Mouse (Mus musculus) liver, embryonic 12.5 days (tissue): ENCODE measurements around the gene Ano6. TPM values are rescaled to one million over a fixed set of nuclear protein-coding genes. Genes with fewer than 3 reads are reported as not detected.

Experiments used
- ATAC-seq: fragments of 200-750 bp; cut with Nextera tagmentation; 2 replicates; pipeline ENCODE4 v1.8.0; 2017; ENCODE audit warnings: moderate number of reproducible peaks, mild to moderate bottlenecking, moderate library complexity
- H3K27ac ChIP-seq: fragments of 300-500 bp; sonication (generic); 2 replicates; pipeline ENCODE4 v1.5.1; 2016; ENCODE audit warnings: mild to moderate bottlenecking
- H3K27me3 ChIP-seq: fragments of 300-500 bp; sonication (generic); replicated peaks from 2 replicates; pipeline ENCODE4 v1.6.1; 2016; ENCODE audit warnings: mild to moderate bottlenecking, moderate library complexity
- H3K36me3 ChIP-seq: fragments of 300-500 bp; sonication (generic); 2 replicates; pipeline ENCODE4 v1.6.1; 2016; ENCODE audit warnings: mild to moderate bottlenecking, moderate library complexity
- H3K4me1 ChIP-seq: fragments of 300-500 bp; sonication (generic); 2 replicates; pipeline ENCODE4 v1.6.1; 2016
- H3K4me2 ChIP-seq: fragments of 300-500 bp; sonication (generic); 2 replicates; pipeline ENCODE4 v1.6.1; 2016; ENCODE audit warnings: mild to moderate bottlenecking, moderate library complexity
- H3K4me3 ChIP-seq: fragments of 300-500 bp; sonication (generic); 2 replicates; pipeline ENCODE4 v1.5.1; 2016; ENCODE audit warnings: mild to moderate bottlenecking, moderate library complexity
- H3K9ac ChIP-seq: fragments of 300-500 bp; sonication (generic); 2 replicates; pipeline ENCODE4 v1.6.1; 2016; ENCODE audit warnings: mild to moderate bottlenecking, moderate library complexity
- H3K9me3 ChIP-seq: fragments of 300-500 bp; sonication (generic); replicated peaks from 2 replicates; pipeline ENCODE4 v1.6.1; 2016; ENCODE audit warnings: mild to moderate bottlenecking, moderate library complexity
- WGBS: fragments of 180-500 bp; shearing (Covaris S2); methylation state at CpG from one replicate; pipeline ENCODE4 v1.1.7; 2016; ENCODE audit not compliant: insufficient replicate concordance; 5-methylcytosine and 5-hydroxymethylcytosine counted together
- polyA plus RNA-seq: library from polyadenylated mRNA; unstranded; fragments of >200 nt; fragmentation: Nextera tagmentation; extraction: Ambion mirVana; gene quantifications from 2 replicates; pipeline ENCODE4 v1.2.1, GENCODE M21; 2016

Ano6 gene
- polyA plus RNA-seq, 1 experiment from 2014 or later: 14.7 TPM

DNA sequence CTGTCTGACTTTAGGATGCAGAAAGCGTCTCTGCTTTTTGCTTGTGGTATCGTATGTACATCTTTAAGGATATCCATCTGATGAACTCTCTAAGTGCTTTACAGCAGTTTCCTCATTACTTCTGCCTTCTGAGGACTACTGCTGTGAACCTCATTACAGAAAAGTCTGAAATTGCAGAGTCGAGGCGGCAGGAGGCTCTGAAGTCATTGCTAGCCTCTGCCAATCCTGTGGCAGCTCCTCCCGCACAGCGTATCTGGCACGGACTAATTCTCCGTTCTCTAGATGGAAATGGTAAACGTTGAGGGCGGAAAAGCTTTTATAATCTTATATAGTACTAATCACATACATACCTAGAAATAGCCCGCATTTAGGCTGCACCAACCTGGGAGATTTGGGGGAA, 144.5 kb downstream of the Ano6 start:
- H3K27me3 ChIP-seq: no peaks in the 10 kb centered on the region
- peaks cover 9% of the 10 kb centered on the region; the same call in 1 of the 2 replicates for H3K9me3 ChIP-seq
- H3K4me3 ChIP-seq: no peak overlapping the region
- H3K4me2 ChIP-seq: no peak overlapping the region
- peaks cover 37% of the 10 kb centered on the region for H3K36me3 ChIP-seq
- no peak for ATAC-seq
- H3K4me1 ChIP-seq: no peaks in the 10 kb centered on the region
- no peak overlapping the region for H3K9ac ChIP-seq
- no peak overlapping the region for H3K27ac ChIP-seq
- WGBS: 84% methylated on average over 11 of the region's 11 CpGs

DNA sequence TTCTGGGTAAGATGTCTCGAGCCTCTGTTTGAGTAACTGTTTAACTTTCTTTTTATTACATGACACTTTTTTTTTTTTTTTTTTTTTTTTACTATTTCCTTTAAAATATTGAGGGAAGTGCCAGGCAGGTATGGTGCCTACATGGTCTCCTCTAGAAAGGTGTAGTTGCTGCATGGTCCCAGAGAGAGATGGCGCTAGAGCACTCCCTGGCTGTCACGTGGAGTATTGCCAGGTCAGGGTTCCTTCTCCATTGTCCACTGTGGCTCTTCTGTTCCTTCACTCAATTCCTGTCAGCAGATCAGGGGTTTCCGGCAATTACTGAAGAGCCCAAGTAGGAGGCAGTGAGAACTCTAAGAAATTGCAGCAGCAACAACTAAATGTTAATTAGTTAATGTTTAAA, 152.8 kb downstream of the Ano6 start:
- ATAC-seq: peak; percentile 68
- 55% methylated on average over 4 of the region's 4 CpGs for WGBS

DNA sequence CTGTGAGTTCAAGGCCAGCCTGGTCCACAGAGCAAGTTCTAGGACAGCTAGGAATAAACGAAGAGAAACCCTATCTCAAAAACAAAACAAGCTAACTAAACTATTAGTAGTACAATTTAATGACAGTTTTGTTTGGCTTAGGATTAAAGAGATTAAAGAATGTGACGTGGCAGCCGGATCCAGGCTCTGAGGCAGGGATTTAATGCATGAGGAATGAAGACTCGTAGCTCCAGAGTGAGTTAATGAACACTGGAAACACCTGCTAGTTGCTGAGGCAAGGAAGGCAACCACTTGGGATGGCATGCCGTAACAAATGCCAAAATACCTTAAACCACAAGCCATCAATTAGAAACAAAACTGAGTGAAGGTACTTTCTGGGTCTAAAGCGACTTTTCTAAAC, 153.7 kb downstream of the Ano6 start:
- Histone ChIP-seq H3K4me3 (no peak overlapping the region), H3K4me2 (no peak overlapping the region), H3K4me1 (no peaks in the 10 kb centered on the region), H3K9ac (no peak overlapping the region), H3K9me3 (peaks cover 4% of the 10 kb centered on the region; the same call in 1 of the 2 replicates), H3K27me3 (no peaks in the 10 kb centered on the region), H3K36me3 (peaks cover 39% of the 10 kb centered on the region), H3K27ac (no peak overlapping the region)
- WGBS: 78% methylated on average over 6 of the region's 6 CpGs
- no peak for ATAC-seq

More for the DNA sequence above, 152.8 kb downstream of the Ano6 start:
- peaks cover 39% of the 10 kb centered on the region for H3K36me3 ChIP-seq
- H3K27ac ChIP-seq: no peak overlapping the region
- H3K4me2 ChIP-seq: no peak overlapping the region
- H3K27me3 ChIP-seq: no peaks in the 10 kb centered on the region
- H3K9me3 ChIP-seq: peaks cover 9% of the 10 kb centered on the region; the same call in 1 of the 2 replicates
- no peaks in the 10 kb centered on the region for H3K4me1 ChIP-seq
- H3K4me3 ChIP-seq: no peak overlapping the region
- H3K9ac ChIP-seq: no peak overlapping the region

DNA sequence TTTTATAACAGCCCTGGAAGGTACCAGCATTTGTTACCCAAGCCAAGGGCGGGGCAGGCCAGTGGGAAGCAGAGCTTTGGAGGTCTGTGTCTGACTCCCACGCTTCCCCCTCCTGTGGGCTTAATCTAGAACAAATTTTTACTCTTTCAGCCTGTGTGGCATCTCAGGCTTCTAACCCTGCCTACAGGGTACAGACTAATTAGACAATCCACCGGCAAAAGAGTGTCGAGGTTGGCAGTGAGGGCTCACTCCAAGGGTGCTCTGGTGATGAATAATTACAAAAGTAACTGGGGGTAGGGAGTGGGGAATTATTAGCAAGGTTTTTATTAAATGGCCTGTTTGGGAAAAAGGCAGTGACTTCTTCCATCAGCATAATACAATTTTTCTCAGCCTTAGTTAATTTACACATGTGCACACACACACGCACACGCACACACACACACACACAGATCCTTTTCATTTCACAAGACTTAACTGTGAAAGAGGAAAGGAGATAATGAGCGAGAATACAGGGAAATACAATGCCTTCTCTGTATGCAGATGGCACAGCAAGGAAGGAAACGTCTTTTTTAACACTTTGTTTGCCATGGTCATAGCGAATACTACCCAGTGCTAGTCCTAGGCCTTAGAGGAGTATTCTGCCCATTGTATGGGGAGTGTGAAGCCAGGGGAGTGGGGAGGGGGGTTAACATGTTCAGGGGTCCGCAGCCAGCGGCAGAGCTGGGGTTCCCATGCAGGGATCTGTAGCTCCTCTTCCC, 155.5 kb downstream of the Ano6 start:
- Histone ChIP-seq H3K27ac (no peak overlapping the region), H3K36me3 (peaks cover 42% of the 10 kb centered on the region), H3K27me3 (no peaks in the 10 kb centered on the region), H3K9ac (no peak overlapping the region), H3K9me3 (no peaks in the 10 kb centered on the region), H3K4me3 (no peak overlapping the region), H3K4me2 (no peak overlapping the region), H3K4me1 (no peaks in the 10 kb centered on the region)
- 76% methylated on average over 11 of the region's 11 CpGs for WGBS
- ATAC-seq: no peak

DNA sequence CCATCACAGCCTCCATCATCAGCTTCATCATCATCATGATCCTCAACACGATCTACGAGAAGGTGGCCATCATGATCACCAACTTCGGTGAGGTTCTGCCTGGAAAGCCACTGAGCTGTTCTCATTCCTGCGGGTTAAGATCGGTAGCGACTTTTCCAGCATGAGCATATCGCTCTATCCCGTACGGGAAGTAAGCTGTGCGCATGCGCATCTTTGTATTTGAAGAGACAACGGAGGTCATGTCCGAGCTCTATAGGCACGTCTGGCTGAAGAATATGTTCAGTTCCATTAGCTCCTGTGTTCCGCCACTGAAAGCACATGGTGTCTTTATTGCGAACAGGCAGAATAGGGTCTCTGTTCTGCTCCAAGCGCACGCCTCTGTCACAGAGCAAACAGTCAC, 157.8 kb downstream of the Ano6 start:
- Histone ChIP-seq H3K9ac (no peak overlapping the region), H3K27ac (no peak overlapping the region), H3K4me2 (no peak overlapping the region), H3K27me3 (no peaks in the 10 kb centered on the region), H3K4me1 (no peaks in the 10 kb centered on the region), H3K4me3 (no peak overlapping the region), H3K9me3 (no peaks in the 10 kb centered on the region), H3K36me3 (peaks cover 35% of the 10 kb centered on the region)
- ATAC-seq: no peak
- WGBS: 86% methylated on average over 18 of the region's 18 CpGs

DNA sequence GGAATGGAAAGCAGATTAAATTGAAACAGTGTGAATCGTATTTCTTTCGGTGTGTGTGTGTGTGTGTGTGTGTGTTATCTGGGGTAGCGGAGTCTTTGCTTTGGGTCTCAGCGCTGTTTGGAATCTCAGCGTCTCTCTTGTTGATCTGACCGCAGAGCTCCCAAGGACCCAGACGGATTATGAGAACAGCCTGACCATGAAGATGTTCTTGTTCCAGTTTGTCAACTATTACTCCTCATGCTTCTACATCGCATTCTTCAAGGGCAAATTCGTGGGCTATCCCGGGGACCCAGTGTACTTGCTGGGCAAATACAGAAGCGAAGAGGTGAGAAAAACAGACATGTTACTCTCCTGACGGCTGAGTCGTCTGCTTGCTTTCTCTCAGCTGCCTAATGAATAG, 158.7 kb downstream of the Ano6 start:
- Histone ChIP-seq H3K9me3 (no peaks in the 10 kb centered on the region), H3K27me3 (no peaks in the 10 kb centered on the region), H3K27ac (no peak overlapping the region), H3K4me3 (no peak overlapping the region), H3K36me3 (peaks cover 35% of the 10 kb centered on the region), H3K4me2 (no peak overlapping the region), H3K9ac (no peak overlapping the region), H3K4me1 (no peaks in the 10 kb centered on the region)
- no peak for ATAC-seq
- WGBS: 85% methylated on average over 13 of the region's 13 CpGs

DNA sequence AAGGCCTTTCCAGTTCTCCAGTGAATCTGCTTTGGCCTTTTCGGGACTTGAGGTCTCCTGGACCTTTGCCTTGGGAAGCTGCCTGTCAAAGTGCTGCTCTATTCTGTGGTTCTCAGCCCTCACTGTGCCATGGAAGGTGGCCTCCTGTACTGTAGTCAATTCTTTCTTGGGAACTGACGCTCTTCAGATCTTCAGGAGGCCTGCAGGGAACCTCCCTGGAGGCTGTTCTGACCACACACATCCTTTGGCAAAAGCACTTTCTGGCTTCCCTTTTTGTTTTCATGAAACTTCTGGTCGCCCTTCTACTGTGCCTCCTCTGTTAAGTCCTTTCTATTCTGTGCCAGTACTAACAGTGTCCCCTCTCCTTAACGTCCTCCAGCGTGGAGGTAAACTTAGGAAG, 160.9 kb downstream of the Ano6 start:
- Histone ChIP-seq H3K27me3 (no peaks in the 10 kb centered on the region), H3K4me1 (no peaks in the 10 kb centered on the region), H3K9me3 (no peaks in the 10 kb centered on the region), H3K4me3 (no peak overlapping the region), H3K36me3 (peaks cover 44% of the 10 kb centered on the region), H3K27ac (no peak overlapping the region), H3K4me2 (no peak overlapping the region), H3K9ac (no peak overlapping the region)
- 65% methylated on average over 5 of the region's 5 CpGs for WGBS
- ATAC-seq: no peak

DNA sequence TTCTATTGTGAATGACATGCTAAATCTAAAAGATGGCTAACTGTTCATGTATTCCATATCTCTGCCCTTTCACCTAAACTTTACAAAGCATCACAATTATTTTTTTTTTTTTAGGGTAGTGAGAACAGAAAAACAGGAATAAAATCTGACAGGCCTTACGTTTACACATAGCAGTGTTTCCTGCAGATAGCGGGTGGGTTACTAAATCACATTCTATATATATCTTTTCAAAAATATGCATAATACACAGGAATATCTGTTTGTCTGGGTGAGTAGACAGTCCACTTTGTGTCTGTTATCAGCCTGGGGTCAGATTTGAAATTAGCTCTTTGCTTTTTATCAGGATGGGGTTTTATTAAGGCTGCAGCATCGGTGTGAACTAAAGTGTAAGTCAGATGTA, 166.0 kb downstream of the Ano6 start:
- no peak overlapping the region for H3K4me2 ChIP-seq
- no peaks in the 10 kb centered on the region for H3K9me3 ChIP-seq
- no peak for ATAC-seq
- no peaks in the 10 kb centered on the region for H3K4me1 ChIP-seq
- H3K27ac ChIP-seq: no peak overlapping the region
- no peaks in the 10 kb centered on the region for H3K27me3 ChIP-seq
- no peak overlapping the region for H3K4me3 ChIP-seq
- H3K9ac ChIP-seq: no peak overlapping the region
- H3K36me3 ChIP-seq: peaks cover 26% of the 10 kb centered on the region
- WGBS: 58% methylated on average over 3 of the region's 3 CpGs

DNA sequence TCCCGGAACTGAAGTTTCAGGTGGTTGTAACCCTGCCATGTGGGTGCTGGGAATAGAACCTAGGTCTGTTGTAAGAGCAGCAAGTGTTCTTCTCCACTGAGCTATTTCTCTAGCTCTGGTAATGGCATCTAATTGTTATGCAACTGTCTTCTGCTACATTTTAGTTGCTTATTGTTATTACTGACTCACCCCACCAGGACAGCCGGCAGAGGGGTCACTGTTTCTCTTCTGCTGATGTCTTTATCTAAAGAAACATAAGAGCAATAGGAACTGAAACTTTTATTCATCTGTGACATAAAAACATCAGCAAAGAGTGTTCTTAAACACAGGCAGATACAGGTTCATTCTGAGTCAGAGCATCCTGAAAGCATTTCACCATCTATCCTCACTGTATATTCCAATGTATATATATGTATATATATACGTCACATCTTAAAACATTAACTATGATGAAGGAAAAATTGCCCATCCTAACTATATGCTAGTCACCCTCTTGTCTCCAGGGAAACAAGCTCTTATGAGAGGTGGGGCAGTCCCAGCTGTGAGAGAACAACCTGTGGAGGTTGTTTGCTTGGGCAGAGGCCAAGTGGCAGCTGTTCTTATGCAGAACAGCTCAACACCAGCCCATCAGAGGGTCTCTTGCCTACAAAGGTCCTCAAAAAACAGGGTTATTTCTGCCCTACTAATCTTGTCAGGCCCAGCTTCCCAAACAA, 171.9 kb downstream of the Ano6 start:
- no peak overlapping the region for H3K27ac ChIP-seq
- H3K9me3 ChIP-seq: no peaks in the 10 kb centered on the region
- no peaks in the 10 kb centered on the region for H3K27me3 ChIP-seq
- H3K9ac ChIP-seq: no peak overlapping the region
- 79% methylated on average over 3 of the region's 3 CpGs for WGBS
- no peak overlapping the region for H3K4me3 ChIP-seq
- no peak overlapping the region for H3K4me2 ChIP-seq
- peaks cover 21% of the 10 kb centered on the region for H3K36me3 ChIP-seq
- no peak for ATAC-seq
- no peaks in the 10 kb centered on the region for H3K4me1 ChIP-seq

DNA sequence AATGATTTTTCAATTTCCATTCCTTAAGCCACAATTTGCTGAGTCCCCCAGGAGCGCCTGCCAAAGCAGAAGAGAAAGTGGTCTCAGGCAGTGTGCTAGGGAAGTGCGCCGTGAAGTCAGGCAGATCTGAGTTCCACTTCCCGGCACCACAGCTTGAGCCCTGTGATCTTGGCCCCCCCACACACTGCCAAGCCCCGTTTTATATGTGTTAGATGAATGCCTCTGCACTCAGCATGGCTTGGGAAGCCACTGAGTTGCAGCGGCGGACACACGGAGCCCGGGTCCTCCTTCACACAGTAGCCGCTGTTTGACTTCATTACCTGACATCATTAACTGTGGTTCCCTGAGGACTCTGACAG, 172.5 kb downstream of the Ano6 start:
- H3K9ac ChIP-seq: no peak overlapping the region
- H3K4me3 ChIP-seq: no peak overlapping the region
- no peak overlapping the region for H3K4me2 ChIP-seq
- no peaks in the 10 kb centered on the region for H3K9me3 ChIP-seq
- no peak for ATAC-seq
- H3K36me3 ChIP-seq: peaks cover 23% of the 10 kb centered on the region
- no peaks in the 10 kb centered on the region for H3K4me1 ChIP-seq
- no peak overlapping the region for H3K27ac ChIP-seq
- WGBS: 78% methylated on average over 10 of the region's 10 CpGs
- no peaks in the 10 kb centered on the region for H3K27me3 ChIP-seq

DNA sequence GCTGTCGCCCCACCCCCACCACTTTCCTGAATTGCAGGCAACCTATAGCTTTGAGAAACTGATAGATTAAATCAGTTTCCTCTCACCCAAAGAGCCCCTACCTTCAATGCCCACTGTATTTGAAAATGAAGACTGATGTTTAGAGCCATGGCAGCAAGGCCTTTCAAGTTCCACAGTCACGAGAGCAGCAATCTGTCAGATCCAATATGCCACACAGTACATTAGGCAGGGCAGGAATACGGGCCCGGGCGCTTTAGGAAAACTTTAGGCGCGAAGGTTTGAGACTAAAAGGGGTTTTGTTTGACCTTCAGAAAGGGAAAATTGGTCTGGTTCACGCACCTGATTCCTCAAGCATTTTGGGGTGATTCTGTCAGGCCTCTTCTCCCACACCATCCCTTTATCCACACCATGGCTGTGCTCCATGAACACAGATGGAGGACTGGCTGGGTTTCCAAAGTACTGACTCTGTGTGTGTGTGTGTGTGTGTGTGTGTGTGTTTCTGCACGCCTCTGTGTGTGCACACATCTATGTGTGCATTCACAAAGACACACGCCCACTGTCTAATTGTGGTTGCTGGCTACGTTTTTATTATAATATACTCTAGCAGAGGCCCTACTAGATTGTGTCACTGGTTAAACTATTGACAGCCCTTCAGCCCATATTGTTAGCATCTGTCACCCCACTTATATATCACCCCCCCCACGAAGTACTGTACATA, 173.0 kb downstream of the Ano6 start:
- H3K4me3 ChIP-seq: no peak overlapping the region
- no peaks in the 10 kb centered on the region for H3K9me3 ChIP-seq
- H3K4me2 ChIP-seq: no peak overlapping the region
- no peak; the same call in 1 of the 2 replicates for ATAC-seq
- H3K9ac ChIP-seq: no peak overlapping the region
- no peaks in the 10 kb centered on the region for H3K27me3 ChIP-seq
- no peaks in the 10 kb centered on the region for H3K4me1 ChIP-seq
- no peak overlapping the region for H3K27ac ChIP-seq
- WGBS: 80% methylated on average over 12 of the region's 12 CpGs
- H3K36me3 ChIP-seq: peaks cover 17% of the 10 kb centered on the region; the same call in 1 of the 2 replicates

DNA sequence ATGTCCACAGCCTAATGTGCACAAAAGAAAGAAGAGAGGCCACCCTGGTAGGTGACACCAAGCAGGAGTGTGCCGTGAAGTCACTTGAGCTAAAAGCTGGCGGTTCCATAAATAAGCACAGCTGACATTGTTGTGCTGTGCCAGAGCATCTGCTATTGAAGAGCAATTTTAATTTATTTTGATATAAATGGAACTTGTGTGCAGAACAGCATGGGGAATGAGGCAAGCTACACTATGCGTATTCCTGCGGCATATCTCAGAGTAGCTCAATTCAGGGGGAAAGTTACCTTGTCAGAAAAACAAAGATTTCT, 173.6 kb downstream of the Ano6 start:
- Histone ChIP-seq H3K4me1 (no peaks in the 10 kb centered on the region), H3K9ac (no peak overlapping the region), H3K4me3 (no peak overlapping the region), H3K36me3 (peaks cover 18% of the 10 kb centered on the region; the same call in 1 of the 2 replicates), H3K27me3 (no peaks in the 10 kb centered on the region), H3K9me3 (no peaks in the 10 kb centered on the region), H3K27ac (no peak overlapping the region), H3K4me2 (no peak overlapping the region)
- WGBS: 87% methylated on average over 4 of the region's 4 CpGs
- ATAC-seq: no peak
